Mouse (Mus musculus) heart, embryonic 13.5 days (tissue): ENCODE results near the gene Arl15. TPM values are rescaled to one million over a fixed set of nuclear protein-coding genes. Genes with fewer than 3 reads are reported as not detected.
A peak's percentile ranks its signal among the peaks of the same experiment; 100 is the strongest.

Experiments
- ATAC-seq: fragments of 200-750 bp; cut with Nextera tagmentation; 2 replicates; pipeline ENCODE4 v1.8.0; 2017; ENCODE audit warnings: moderate TSS enrichment; ENCODE audit not compliant: insufficient number of reproducible peaks, low FRiP score, low TSS enrichment; ENCODE audit errors: extremely low read depth
- H3K27ac ChIP-seq: fragments of 300-500 bp; sonication (generic); replicated peaks from 2 replicates; pipeline ENCODE4 v1.5.1; 2015; ENCODE audit warnings: moderate library complexity, mild to moderate bottlenecking, inconsistent platforms
- H3K27me3 ChIP-seq: fragments of 300-500 bp; sonication (generic); replicated peaks from 2 replicates; pipeline ENCODE4 v1.6.1; 2015; ENCODE audit warnings: mild to moderate bottlenecking, inconsistent platforms
- H3K36me3 ChIP-seq: fragments of 300-500 bp; sonication (generic); 2 replicates; pipeline ENCODE4 v1.6.1; 2015; ENCODE audit warnings: mild to moderate bottlenecking, inconsistent platforms
- H3K4me1 ChIP-seq: fragments of 300-500 bp; sonication (generic); 2 replicates; pipeline ENCODE4 v1.6.1; 2015; ENCODE audit warnings: inconsistent platforms
- H3K4me2 ChIP-seq: fragments of 300-500 bp; sonication (generic); 2 replicates; pipeline ENCODE4 v1.6.1; 2015; ENCODE audit warnings: inconsistent platforms, mild to moderate bottlenecking, moderate library complexity
- H3K4me3 ChIP-seq: fragments of 300-500 bp; sonication (generic); 2 replicates; pipeline ENCODE4 v1.5.1; 2015; ENCODE audit warnings: moderate library complexity, mild to moderate bottlenecking, inconsistent platforms
- H3K9ac ChIP-seq: fragments of 300-500 bp; sonication (generic); 2 replicates; pipeline ENCODE4 v1.6.1; 2015; ENCODE audit warnings: inconsistent platforms, mild to moderate bottlenecking, moderate library complexity
- H3K9me3 ChIP-seq: fragments of 300-500 bp; sonication (generic); 2 replicates; pipeline ENCODE4 v1.6.1; 2016; ENCODE audit warnings: inconsistent platforms
- WGBS: fragments of 180-500 bp; shearing (Covaris S2); methylation state at CpG from one replicate; pipeline ENCODE4 v1.1.7; 2015; ENCODE audit warnings: mixed read lengths; 5-methylcytosine and 5-hydroxymethylcytosine counted together
- polyA plus RNA-seq: library from polyadenylated mRNA; unstranded; fragments of >200 nt; fragmentation: Nextera tagmentation; extraction: Ambion mirVana; gene quantifications from 2 replicates; pipeline ENCODE4 v1.2.1, GENCODE M21; 2015

The Arl15 gene
- polyA plus RNA-seq, 1 experiment from 2014 or later = 6.1 TPM

DNA sequence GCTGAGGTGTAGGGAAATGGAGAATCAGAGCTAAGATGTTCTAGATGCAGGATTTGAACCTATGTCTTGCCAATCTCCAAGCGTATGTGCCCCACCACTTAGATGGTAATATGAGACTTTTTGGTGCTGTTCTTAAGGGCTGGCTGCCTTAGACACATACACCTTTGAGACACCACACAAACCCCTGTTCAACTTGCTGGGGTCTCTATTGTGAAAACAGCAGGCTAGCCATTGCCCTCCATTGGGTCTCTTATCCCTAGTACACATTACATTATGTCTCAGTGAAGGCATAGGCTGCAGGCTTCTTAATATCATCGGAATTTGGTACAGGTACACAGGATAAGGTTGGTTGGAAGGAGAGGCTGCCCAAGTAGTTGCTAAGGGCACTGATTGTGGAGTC, 16.8 kb downstream of the Arl15 start:
- Histone ChIP-seq H3K27ac (no peak overlapping the region), H3K4me3 (no peak overlapping the region), H3K9ac (no peak overlapping the region), H3K9me3 (0 out of 2 replicates have a peak, but pooled peaks cover 4% of the 10 kb centered on the region), H3K4me2 (no peak overlapping the region), H3K36me3 (0 out of 2 replicates have a peak, but pooled peaks cover 3% of the 10 kb centered on the region), H3K27me3 (no peaks in the 10 kb centered on the region), H3K4me1 (peaks cover 37% of the 10 kb centered on the region)
- ATAC-seq = no peak
- 91% methylated on average over 2 of the region's 2 CpGs for WGBS

DNA sequence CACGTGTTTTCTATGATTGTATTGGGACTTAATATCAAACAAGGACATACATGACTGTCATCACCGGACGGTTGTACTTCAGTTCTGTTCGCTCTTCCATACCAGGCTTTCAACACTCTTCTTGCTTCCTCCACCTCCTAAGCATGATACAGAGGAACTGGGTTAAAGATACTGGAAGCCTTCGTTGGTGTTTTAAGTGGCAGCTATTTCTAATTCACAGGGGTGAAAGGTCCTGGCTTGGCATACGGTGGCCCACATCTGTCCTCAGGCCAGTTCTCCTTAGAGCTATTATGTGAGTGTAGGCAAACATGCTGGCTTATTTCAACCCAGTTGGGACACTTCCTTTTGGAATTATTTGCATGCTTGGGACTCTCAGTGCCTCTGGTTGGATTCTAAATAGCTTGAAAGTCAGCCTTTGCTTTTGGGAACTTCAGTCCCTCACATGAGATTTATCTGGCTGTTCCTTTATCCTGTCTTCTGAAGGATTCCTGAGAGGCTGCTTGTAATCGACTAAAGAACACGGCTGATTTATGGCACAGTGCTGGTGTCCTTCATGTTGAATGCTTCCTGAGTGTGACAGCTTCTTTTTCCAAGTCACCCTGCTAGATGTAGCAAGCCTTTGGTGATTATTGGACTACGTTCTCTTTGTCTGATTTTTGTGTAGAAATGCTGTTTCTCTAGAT, 17.7 kb downstream of the Arl15 start:
- WGBS = 21% methylated on average over 9 of the region's 9 CpGs

DNA sequence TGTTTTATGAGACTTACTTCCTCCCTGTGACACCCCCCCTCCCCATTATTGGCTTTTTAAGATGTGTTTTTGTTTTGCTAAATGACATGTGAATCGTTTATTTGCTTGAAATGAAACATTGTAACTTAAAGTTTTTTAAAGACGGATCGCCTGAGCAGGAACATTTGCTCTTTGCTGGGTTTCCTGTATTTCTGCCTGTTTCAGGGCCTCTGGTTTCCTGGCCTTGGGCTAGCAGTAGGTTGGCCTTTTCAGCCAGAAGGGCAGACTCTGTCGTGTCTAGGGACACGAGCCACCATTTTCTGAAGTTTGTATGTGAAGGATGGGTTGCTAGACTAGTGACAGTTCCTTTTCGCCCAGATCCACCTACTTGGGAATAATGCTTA, 18.3 kb downstream of the Arl15 start:
- WGBS = 68% methylated on average over 6 of the region's 6 CpGs

More for the DNA sequence above, 17.7 kb downstream of the Arl15 start:
- Histone ChIP-seq H3K9me3 (0 out of 2 replicates have a peak, but pooled peaks cover 4% of the 10 kb centered on the region), H3K27ac (peak overlapping the region; percentile 46), H3K4me3 (no peak overlapping the region), H3K27me3 (no peaks in the 10 kb centered on the region), H3K9ac (no peak overlapping the region), H3K4me1 (peaks cover 39% of the 10 kb centered on the region), H3K4me2 (0 out of 2 replicates have a peak overlapping the region, but pooled peaks have one; percentile 1), H3K36me3 (0 out of 2 replicates have a peak, but pooled peaks cover 3% of the 10 kb centered on the region)
- ATAC-seq = no peak

DNA sequence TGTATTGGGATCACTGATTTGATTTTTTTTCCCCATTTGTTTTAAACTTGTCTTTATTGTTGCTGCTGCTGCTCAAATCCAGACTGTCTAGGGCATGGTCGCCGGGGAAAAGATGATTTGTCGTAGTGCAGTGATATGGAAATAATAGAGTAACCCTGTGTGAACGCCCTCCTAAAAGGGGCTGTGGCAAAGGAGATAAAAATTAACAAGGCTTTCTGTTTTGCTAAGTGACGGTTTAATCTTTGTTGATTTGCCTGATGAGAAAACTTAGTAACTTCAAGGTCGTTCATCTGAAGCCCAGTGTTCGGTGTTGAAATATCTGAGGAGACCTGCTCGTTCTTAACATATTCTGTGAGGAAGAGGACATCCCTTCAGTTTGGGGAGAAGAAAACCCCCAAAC, 19.8 kb downstream of the Arl15 start:
- peaks cover 39% of the 10 kb centered on the region for H3K4me1 ChIP-seq
- 45% methylated on average over 8 of the region's 8 CpGs for WGBS

More for the DNA sequence above, 18.3 kb downstream of the Arl15 start:
- H3K4me1 ChIP-seq = peaks cover 39% of the 10 kb centered on the region
- H3K27me3 ChIP-seq = no peaks in the 10 kb centered on the region
- H3K9me3 ChIP-seq = 0 out of 2 replicates have a peak, but pooled peaks cover under 1% of the 10 kb centered on the region
- 0 out of 2 replicates have a peak, but pooled peaks cover under 1% of the 10 kb centered on the region for H3K36me3 ChIP-seq
- H3K27ac ChIP-seq = peak overlapping the region; percentile 46; the same call in 1 of the 2 replicates
- no peak for ATAC-seq
- H3K9ac ChIP-seq = no peak overlapping the region
- no peak overlapping the region for H3K4me3 ChIP-seq
- H3K4me2 ChIP-seq = 0 out of 2 replicates have a peak overlapping the region, but pooled peaks have one; percentile 1

DNA sequence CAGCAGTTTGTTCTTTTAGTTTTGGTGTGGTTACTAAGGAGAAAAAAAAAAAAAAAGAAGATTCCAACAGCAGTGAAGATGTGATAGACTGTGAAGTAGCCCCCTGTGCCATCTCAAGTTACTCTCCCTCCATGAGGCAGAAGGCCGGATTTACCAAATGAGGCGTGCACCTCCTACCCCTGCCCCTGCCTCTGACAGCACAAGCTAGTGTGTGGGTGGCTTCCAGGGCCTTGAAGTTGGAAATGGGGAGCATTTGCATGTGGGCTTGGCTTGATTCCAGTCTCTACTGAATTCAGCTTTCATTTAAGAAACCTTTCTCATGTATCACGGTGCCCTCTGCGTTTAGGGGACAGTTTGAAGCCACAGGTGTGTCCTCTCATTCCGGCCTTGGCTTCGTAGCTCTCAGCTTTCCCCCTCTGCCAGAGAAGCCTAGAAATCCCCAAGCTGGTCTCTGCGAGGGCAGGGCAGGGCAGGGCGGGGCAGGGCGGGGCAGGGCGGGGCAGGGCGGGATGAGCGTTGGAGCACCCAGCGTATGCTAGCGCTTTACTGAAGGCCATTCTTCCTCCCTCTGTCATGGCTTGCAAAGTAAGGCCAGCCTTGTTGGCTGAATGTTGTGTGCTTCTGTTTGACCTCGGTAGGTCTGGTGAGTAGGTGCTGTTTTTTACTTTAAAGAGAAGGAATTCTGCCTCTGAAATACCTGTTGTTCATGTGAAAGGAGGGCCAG, 21.6 kb downstream of the Arl15 start:
- no peak overlapping the region for H3K27ac ChIP-seq
- H3K4me1 ChIP-seq = peaks cover 39% of the 10 kb centered on the region
- H3K9ac ChIP-seq = no peak overlapping the region
- WGBS = 43% methylated on average over 15 of the region's 15 CpGs
- no peaks in the 10 kb centered on the region for H3K27me3 ChIP-seq
- H3K36me3 ChIP-seq = no peaks in the 10 kb centered on the region
- no peak overlapping the region for H3K4me3 ChIP-seq
- H3K9me3 ChIP-seq = no peaks in the 10 kb centered on the region
- no peak overlapping the region for H3K4me2 ChIP-seq
- no peak for ATAC-seq

More for the DNA sequence above, 19.8 kb downstream of the Arl15 start:
- no peak overlapping the region for H3K27ac ChIP-seq
- H3K4me2 ChIP-seq = no peak overlapping the region
- no peak overlapping the region for H3K4me3 ChIP-seq
- ATAC-seq = no peak
- no peak overlapping the region for H3K9ac ChIP-seq
- H3K27me3 ChIP-seq = no peaks in the 10 kb centered on the region
- H3K9me3 ChIP-seq = no peaks in the 10 kb centered on the region
- H3K36me3 ChIP-seq = no peaks in the 10 kb centered on the region

DNA sequence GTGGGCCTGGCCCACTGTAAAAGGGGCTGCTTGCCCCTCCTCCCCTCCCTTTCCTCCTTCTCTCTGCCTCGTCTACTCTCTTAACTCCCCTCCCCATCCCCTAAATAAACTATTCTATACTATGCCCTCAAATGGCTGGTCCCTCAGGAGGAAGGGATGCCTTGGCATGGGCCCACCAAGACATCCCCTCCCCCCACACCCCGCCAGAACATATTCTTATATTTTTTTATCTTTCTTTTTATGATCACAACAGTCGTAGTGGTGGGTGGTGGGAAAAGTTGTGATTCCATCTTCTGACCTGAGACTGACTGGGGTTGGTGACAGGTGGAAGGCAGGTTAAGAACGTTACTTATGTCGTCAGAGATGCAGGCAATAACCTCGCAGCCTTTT, 22.1 kb downstream of the Arl15 start:
- Histone ChIP-seq H3K4me1 (peaks cover 36% of the 10 kb centered on the region), H3K27me3 (no peaks in the 10 kb centered on the region), H3K4me3 (no peak overlapping the region), H3K36me3 (no peaks in the 10 kb centered on the region), H3K9me3 (no peaks in the 10 kb centered on the region), H3K4me2 (no peak overlapping the region), H3K27ac (no peak overlapping the region), H3K9ac (no peak overlapping the region)
- WGBS = 76% methylated on average over 6 of the region's 6 CpGs
- ATAC-seq = no peak

DNA sequence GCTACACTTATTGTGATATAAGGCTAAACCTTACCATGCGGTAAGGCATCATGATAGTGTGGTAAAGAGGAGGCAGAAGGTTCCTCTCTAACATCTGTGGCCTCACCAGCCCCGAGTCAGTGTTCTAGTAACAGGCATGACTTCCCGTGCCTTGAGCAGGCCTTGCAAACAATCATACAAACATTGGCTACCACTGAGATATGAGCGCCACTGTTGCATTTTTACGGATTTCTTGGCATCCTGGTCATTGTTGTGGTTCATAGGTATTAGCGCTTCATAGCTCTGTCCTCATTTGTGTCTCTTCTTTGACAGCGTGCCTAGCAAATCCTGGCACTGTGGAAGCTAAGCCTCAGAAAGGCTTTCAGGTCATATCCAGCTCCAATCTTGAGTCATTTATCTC, 24.7 kb downstream of the Arl15 start:
- H3K4me1 ChIP-seq = peaks cover 25% of the 10 kb centered on the region
- no peaks in the 10 kb centered on the region for H3K27me3 ChIP-seq
- H3K4me2 ChIP-seq = no peak overlapping the region
- no peak overlapping the region for H3K4me3 ChIP-seq
- no peak overlapping the region for H3K27ac ChIP-seq
- ATAC-seq = no peak
- WGBS = 92% methylated on average over 7 of the region's 7 CpGs
- H3K9me3 ChIP-seq = no peaks in the 10 kb centered on the region
- H3K36me3 ChIP-seq = no peaks in the 10 kb centered on the region
- H3K9ac ChIP-seq = no peak overlapping the region

DNA sequence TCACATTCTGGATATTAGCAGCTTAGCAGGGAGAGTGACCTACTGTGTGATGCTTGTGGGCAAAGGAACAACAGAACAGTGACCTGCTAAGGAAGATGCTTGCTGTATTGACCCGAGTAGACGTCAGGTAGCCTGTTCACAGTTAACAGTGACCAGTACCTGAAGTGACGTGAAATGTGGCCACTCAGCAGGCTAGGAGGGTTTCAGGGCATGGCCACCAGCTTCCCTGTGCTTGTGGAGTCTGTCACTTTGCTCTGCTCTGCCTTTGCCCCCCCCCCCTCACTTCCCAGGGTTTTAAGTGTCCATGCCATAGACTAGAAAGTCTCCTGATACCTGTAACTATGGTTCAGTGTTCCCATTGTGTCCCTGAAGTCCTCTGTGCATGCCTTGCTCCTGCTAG, 25.9 kb downstream of the Arl15 start:
- Histone ChIP-seq H3K4me1 (peaks cover 20% of the 10 kb centered on the region), H3K9me3 (no peaks in the 10 kb centered on the region), H3K4me3 (no peak overlapping the region), H3K9ac (no peak overlapping the region), H3K27ac (no peak overlapping the region), H3K36me3 (no peaks in the 10 kb centered on the region), H3K4me2 (no peak overlapping the region), H3K27me3 (no peaks in the 10 kb centered on the region)
- ATAC-seq = no peak
- 80% methylated on average over 3 of the region's 3 CpGs for WGBS

DNA sequence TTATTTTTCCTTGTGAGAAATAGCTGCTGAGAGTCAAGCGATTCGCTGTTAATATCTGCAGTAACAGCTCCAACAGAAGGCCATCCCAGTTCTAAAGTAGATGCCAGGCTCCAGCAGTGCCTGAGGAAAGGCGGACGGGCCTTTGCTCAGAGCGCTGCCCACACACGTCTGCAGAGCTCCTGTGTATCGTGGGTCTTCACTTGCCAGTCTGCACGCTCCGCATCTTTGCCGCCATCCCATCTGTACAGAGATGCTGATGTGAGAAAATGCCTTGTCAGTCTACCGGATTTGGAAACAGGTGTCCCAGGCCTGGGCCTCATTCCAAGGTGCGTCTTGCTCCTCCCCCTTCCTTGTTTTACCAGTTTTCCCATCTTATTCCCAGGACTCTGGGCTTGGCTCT, 27.6 kb downstream of the Arl15 start:
- H3K4me3 ChIP-seq = no peak overlapping the region

DNA sequence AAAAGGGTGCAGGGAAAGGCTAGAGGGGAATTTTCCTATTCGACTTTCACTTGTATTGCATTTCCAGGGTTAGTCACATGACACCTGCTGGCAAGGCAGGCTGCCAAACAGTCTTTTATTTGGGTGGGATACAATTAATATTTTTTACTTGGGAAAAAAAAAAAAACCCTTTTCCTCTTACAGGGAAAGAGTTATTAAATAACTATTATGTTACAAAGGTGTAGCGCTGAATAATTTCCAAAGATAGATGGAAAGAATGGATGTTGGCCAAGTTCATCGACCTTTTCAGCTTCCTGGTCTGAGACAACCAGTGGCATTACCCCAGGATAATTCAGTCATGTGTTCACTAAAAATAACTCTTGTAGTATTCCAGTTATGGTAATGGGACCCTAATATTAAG, 29.7 kb downstream of the Arl15 start:
- Histone ChIP-seq H3K27ac (no peak overlapping the region), H3K36me3 (no peaks in the 10 kb centered on the region), H3K4me1 (peaks cover 13% of the 10 kb centered on the region), H3K4me3 (no peak overlapping the region), H3K9ac (no peak overlapping the region), H3K27me3 (no peaks in the 10 kb centered on the region), H3K9me3 (no peaks in the 10 kb centered on the region), H3K4me2 (no peak overlapping the region)
- WGBS = 75% methylated on average over 3 of the region's 3 CpGs
- no peak for ATAC-seq

More for the DNA sequence above, 27.6 kb downstream of the Arl15 start:
- Histone ChIP-seq H3K4me1 (peaks cover 9% of the 10 kb centered on the region), H3K36me3 (no peaks in the 10 kb centered on the region), H3K4me2 (no peak overlapping the region), H3K9ac (no peak overlapping the region), H3K27ac (no peak overlapping the region), H3K9me3 (no peaks in the 10 kb centered on the region), H3K27me3 (no peaks in the 10 kb centered on the region)
- no peak for ATAC-seq
- WGBS = 90% methylated on average over 12 of the region's 12 CpGs

DNA sequence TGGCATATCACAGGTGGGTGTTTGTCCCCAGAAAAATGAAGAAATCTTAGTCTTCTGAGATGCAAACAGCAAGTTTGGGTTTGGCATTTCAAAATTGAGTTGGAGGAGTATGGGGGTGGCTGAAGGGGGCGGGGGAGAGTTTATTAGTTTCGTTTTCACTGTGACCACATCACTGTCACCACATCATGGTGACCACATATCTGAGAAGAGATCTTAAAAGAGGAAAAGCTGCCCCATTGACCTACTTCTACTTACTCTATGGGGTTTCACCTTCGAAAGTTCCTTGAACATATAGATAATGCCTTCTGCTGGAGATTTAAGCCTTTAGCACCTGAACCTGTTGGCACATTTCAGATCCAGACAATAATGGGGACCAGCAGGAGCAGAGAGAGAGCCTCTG, 34.3 kb downstream of the Arl15 start:
- H3K27ac ChIP-seq = no peak overlapping the region
- no peak overlapping the region for H3K4me2 ChIP-seq
- no peak overlapping the region for H3K9ac ChIP-seq
- no peaks in the 10 kb centered on the region for H3K36me3 ChIP-seq
- 81% methylated on average over 3 of the region's 3 CpGs for WGBS
- no peaks in the 10 kb centered on the region for H3K27me3 ChIP-seq
- H3K9me3 ChIP-seq = no peaks in the 10 kb centered on the region
- H3K4me1 ChIP-seq = peaks cover 11% of the 10 kb centered on the region
- no peak overlapping the region for H3K4me3 ChIP-seq
- ATAC-seq = no peak
